Mouse (Mus musculus): ENCODE results near the gene Nop14. TPM values are rescaled to one million over a fixed set of nuclear protein-coding genes. Genes with fewer than 3 reads are reported as not detected.

The Nop14 gene
- 21.2 and 22.8 TPM in 2 replicates for polyA plus RNA-seq (2014; fragmentation: Nextera tagmentation; extraction: Ambion mirVana)

DNA sequence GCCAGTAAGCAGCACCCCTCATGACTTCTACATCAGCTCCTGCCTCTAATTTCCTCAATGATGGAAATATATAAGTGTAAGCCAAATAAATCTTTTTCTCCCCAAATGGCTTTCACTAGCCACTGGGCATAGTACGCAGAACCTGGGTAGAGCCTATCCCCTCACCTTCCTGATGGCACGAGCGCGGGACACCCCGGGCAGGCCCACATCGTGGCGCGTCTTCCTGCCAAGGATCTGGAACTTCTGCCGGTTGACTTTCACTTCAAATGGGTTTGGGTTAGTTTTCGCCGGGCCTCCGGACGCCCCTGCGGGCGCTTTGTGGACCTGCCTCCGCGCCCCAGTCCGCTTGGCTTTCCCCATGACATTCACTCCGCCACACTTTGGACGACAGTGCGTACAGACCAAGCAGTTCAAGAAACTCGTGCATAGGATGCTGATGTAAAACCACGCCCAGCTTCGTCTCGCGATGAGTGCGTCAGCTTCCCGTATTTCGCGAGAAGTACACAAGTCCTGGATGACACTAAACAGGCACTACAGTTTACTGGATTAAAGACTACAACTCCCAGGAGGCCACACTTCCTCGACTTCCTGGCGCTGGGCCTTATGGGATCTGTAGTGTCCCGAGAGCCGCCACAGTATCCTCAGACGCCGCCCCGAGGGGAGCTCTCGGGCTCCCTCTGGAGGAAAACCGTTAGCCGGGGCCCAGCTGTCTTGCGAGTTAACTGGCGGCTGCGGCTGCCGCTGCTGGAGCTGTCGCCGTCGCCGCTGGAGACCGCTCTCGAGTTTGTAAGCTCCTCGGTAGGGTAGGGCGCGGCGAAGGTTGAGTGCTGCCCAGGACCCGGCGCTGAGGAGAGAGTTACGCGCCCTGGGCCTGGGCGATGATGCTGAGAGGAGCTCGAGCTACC is at the start of gene Nop14, which contains the start of gene Grk4:
Nop14 (minus strand) TSS at position 463 of the 905 bp plus-strand sequence.
Grk4 (plus strand) TSS at position 694 of the 905 bp plus-strand sequence.
- peak; percentile 100 for ATAC-seq (ENCODE audit: low read depth)
- under 1% methylated on average over 60 of the region's 60 CpGs for WGBS
- Histone ChIP-seq H3K27me3 (ENCODE audit: control insufficient read depth, insufficient read depth, low read length) (no peaks in the 10 kb centered on the region), H3K4me3 (ENCODE audit: low read depth, low read length) (peak within 1 kb of the TSS; percentile 71), H3K27ac (ENCODE audit: low read depth, low read length) (peak within 1 kb of the TSS; percentile 81), H3K36me3 (ENCODE audit: control insufficient read depth, insufficient read depth, low read length) (peaks cover 14% of the 10 kb centered on the region), H3K9ac (replicated peaks; ENCODE audit: low read depth, low read length) (peak within 1 kb of the TSS; percentile 66), H3K4me1 (ENCODE audit: control insufficient read depth, insufficient read depth, low read length) (peaks cover 8% of the 10 kb centered on the region), H3K9me3 (ENCODE audit: control insufficient read depth, low read length) (no peaks in the 10 kb centered on the region), H3K4me2 (ENCODE audit: low read depth, low read length) (peak within 1 kb of the TSS; percentile 68)

DNA sequence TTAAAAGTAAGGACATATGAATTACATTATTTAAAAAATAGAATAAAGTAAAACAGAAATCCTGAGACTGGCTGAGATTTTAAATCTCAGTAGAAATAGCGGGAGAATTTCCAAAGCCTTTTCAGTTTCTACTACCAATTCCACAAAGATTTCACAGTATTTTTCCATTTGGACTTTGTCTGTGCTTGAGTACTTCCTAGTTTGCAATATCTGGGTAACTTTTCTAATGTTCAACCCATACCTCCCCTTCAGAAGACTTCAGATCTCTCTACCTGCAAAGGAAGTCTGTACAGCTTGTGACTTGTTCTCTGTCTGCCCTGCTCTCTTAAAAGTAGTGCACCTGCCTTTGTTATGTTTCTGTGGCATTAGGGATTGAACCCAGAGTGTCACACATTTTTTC is 48.5 kb upstream of the Nop14 start:
- no peak for ATAC-seq (ENCODE audit: low read depth)
- Histone ChIP-seq H3K4me1 (ENCODE audit: control insufficient read depth, insufficient read depth, low read length) (no peaks in the 10 kb centered on the region), H3K27me3 (ENCODE audit: control insufficient read depth, insufficient read depth, low read length) (no peaks in the 10 kb centered on the region), H3K9ac (replicated peaks; ENCODE audit: low read depth, low read length) (no peak overlapping the region), H3K9me3 (ENCODE audit: control insufficient read depth, low read length) (no peaks in the 10 kb centered on the region), H3K27ac (ENCODE audit: low read depth, low read length) (no peak overlapping the region), H3K36me3 (ENCODE audit: control insufficient read depth, insufficient read depth, low read length) (no peaks in the 10 kb centered on the region), H3K4me3 (ENCODE audit: low read depth, low read length) (no peak overlapping the region), H3K4me2 (ENCODE audit: low read depth, low read length) (no peak overlapping the region)
- 89% methylated on average over 1 of the region's 1 CpGs for WGBS

DNA sequence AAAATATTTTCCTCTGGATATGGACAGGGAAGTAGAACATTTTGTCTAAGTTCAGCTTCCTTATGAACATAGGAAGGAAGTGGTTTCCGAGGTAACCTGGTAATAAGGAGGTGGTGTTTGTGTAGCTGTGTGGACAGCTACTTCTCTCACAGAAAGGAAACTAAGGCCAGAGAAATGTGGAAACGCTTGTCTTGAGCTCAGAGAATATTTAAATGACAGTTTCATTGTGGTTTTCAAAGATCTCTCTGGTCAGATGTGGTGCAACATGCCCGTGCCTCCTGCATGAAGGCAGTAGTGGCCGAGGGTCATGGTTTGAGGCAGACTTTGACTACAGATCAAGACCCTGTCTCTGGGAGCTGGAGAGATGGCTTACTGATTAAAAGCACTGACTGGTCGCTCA is 35.6 kb upstream of the Nop14 start:
- H3K9ac ChIP-seq (replicated peaks; ENCODE audit: low read depth, low read length): no peak overlapping the region
- no peak overlapping the region for H3K27ac ChIP-seq (ENCODE audit: low read depth, low read length)
- H3K4me3 ChIP-seq (ENCODE audit: low read depth, low read length): no peak overlapping the region
- no peak for ATAC-seq (ENCODE audit: low read depth)
- H3K27me3 ChIP-seq (ENCODE audit: control insufficient read depth, insufficient read depth, low read length): no peaks in the 10 kb centered on the region
- WGBS: 81% methylated on average over 5 of the region's 5 CpGs
- H3K4me2 ChIP-seq (ENCODE audit: low read depth, low read length): no peak overlapping the region
- no peaks in the 10 kb centered on the region for H3K9me3 ChIP-seq (ENCODE audit: control insufficient read depth, low read length)
- H3K36me3 ChIP-seq (ENCODE audit: control insufficient read depth, insufficient read depth, low read length): no peaks in the 10 kb centered on the region
- no peaks in the 10 kb centered on the region for H3K4me1 ChIP-seq (ENCODE audit: control insufficient read depth, insufficient read depth, low read length)

DNA sequence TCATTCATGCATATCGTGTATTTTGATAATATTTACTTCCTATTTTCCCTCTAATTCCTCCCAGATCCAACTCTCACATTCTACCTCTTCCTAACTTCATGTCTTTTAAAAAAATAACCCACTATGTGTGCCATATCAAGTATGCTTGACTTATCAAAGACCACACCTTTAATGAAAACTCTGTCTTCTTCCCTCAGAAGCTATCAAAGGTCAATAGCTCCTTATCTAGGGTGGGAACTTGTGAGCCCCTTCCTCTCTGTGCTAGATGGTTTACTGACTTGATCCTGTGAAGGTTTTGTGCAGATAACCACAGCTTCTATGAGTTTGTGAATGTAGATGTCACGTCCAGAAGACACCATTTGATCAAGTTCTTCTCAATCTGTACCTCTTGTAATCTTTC is 32.8 kb upstream of the Nop14 start:
- no peaks in the 10 kb centered on the region for H3K4me1 ChIP-seq (ENCODE audit: control insufficient read depth, insufficient read depth, low read length)
- no peak overlapping the region for H3K27ac ChIP-seq (ENCODE audit: low read depth, low read length)
- no peak for ATAC-seq (ENCODE audit: low read depth)

DNA sequence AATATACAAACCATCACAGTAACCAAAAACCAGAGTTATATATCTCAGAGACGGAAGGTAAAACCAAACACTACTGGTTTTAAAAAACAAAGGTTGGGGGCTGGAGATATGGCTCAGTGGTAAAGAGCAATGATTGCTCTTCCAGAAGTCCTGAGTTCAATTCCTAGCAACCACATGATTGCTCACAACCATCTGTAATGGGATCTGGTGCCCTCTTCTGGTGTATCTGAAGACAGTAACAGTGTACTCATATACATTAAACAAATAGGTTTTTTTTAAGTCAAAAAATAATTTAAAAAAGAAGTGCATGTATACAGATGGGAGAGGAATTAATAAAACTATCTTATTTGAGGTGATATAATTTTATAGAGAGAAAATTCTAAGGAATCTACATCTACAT is 29.9 kb upstream of the Nop14 start:
- Histone ChIP-seq H3K9ac (replicated peaks; ENCODE audit: low read depth, low read length) (no peak overlapping the region), H3K36me3 (ENCODE audit: control insufficient read depth, insufficient read depth, low read length) (no peaks in the 10 kb centered on the region), H3K9me3 (ENCODE audit: control insufficient read depth, low read length) (no peaks in the 10 kb centered on the region), H3K4me2 (ENCODE audit: low read depth, low read length) (no peak overlapping the region), H3K27ac (ENCODE audit: low read depth, low read length) (no peak overlapping the region), H3K4me1 (ENCODE audit: control insufficient read depth, insufficient read depth, low read length) (no peaks in the 10 kb centered on the region), H3K4me3 (ENCODE audit: low read depth, low read length) (no peak overlapping the region), H3K27me3 (ENCODE audit: control insufficient read depth, insufficient read depth, low read length) (no peaks in the 10 kb centered on the region)
- WGBS: 97% methylated on average over 1 of the region's 1 CpGs
- ATAC-seq (ENCODE audit: low read depth): no peak

More for the DNA sequence above, 32.8 kb upstream of the Nop14 start:
- Histone ChIP-seq H3K27me3 (ENCODE audit: control insufficient read depth, insufficient read depth, low read length) (no peaks in the 10 kb centered on the region), H3K36me3 (ENCODE audit: control insufficient read depth, insufficient read depth, low read length) (no peaks in the 10 kb centered on the region), H3K4me3 (ENCODE audit: low read depth, low read length) (no peak overlapping the region), H3K9me3 (ENCODE audit: control insufficient read depth, low read length) (no peaks in the 10 kb centered on the region), H3K9ac (replicated peaks; ENCODE audit: low read depth, low read length) (no peak overlapping the region), H3K4me2 (ENCODE audit: low read depth, low read length) (no peak overlapping the region)
- 73% methylated on average over 2 of the region's 2 CpGs for WGBS

DNA sequence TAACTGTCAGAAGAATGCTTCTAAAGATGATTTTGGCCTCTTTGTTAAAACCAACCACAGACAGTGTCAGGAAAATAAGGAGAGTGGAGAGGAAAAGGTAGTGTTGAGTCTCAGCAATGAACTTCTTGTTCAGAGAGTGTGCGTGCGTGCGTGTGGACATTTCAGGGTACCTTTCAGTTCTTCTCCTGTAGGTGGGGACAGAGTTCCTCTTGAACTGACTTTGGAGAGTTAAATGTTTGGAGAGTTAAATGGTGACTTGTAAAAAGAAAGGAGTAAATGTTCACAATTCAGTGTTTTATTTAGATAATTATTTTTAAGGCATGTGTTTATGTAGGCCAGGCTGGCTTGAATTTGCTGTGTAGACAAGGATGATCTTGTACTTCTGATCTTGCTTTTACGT is 10.3 kb upstream of the Nop14 start:
- H3K4me3 ChIP-seq (ENCODE audit: low read depth, low read length): no peak overlapping the region
- H3K4me1 ChIP-seq (ENCODE audit: control insufficient read depth, insufficient read depth, low read length): no peaks in the 10 kb centered on the region
- H3K9me3 ChIP-seq (ENCODE audit: control insufficient read depth, low read length): no peaks in the 10 kb centered on the region
- ATAC-seq (ENCODE audit: low read depth): no peak
- no peak overlapping the region for H3K9ac ChIP-seq (replicated peaks; ENCODE audit: low read depth, low read length)
- 75% methylated on average over 4 of the region's 4 CpGs for WGBS
- no peak overlapping the region for H3K27ac ChIP-seq (ENCODE audit: low read depth, low read length)
- H3K36me3 ChIP-seq (ENCODE audit: control insufficient read depth, insufficient read depth, low read length): no peaks in the 10 kb centered on the region
- H3K27me3 ChIP-seq (ENCODE audit: control insufficient read depth, insufficient read depth, low read length): no peaks in the 10 kb centered on the region
- H3K4me2 ChIP-seq (ENCODE audit: low read depth, low read length): no peak overlapping the region

DNA sequence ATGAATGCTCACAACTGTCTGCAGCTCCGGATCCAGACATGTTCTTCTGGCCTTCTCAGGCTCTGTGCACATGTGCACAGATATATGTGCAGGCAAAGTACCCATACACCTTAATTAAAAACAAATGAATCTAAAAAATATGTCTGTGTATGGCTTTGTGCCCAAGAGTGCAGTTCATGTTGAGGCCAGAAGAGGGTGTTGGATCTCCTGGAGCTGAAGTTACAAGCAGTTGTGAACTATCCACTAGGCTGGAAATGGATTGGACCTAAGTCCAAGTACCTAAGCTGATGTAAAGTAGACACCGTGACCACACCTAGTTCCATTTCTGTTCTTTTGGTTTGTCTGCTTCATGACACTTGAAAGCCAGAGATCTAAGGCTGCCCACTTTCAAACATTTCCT is 9.5 kb upstream of the Nop14 start:
- Histone ChIP-seq H3K4me3 (ENCODE audit: low read depth, low read length) (no peak overlapping the region), H3K36me3 (ENCODE audit: control insufficient read depth, insufficient read depth, low read length) (no peaks in the 10 kb centered on the region), H3K9ac (replicated peaks; ENCODE audit: low read depth, low read length) (no peak overlapping the region), H3K4me2 (ENCODE audit: low read depth, low read length) (no peak overlapping the region), H3K9me3 (ENCODE audit: control insufficient read depth, low read length) (no peaks in the 10 kb centered on the region), H3K4me1 (ENCODE audit: control insufficient read depth, insufficient read depth, low read length) (no peaks in the 10 kb centered on the region), H3K27me3 (ENCODE audit: control insufficient read depth, insufficient read depth, low read length) (no peaks in the 10 kb centered on the region), H3K27ac (ENCODE audit: low read depth, low read length) (no peak overlapping the region)
- ATAC-seq (ENCODE audit: low read depth): no peak
- 82% methylated on average over 2 of the region's 2 CpGs for WGBS

DNA sequence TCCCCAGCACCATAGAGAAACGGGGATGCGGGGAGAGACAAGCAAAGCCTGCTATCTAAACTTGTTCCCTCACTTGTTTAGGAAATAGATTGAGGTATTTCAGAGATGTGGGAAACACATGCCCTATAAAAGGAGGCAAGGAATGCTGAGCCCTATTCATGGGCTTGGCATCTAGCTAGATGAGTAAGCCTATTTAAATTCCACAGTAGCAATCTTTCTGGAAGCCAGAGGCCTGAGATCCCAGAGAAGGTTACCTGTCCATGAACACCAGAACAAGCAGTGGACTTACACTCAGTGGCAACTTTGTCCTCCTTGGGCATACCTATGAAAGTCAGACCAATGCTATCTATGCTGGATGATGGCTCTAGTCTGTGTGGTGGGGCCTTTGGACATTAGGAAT is 3.3 kb upstream of the Nop14 start:
- Histone ChIP-seq H3K4me2 (ENCODE audit: low read depth, low read length) (no peak overlapping the region), H3K27ac (ENCODE audit: low read depth, low read length) (no peak overlapping the region), H3K27me3 (ENCODE audit: control insufficient read depth, insufficient read depth, low read length) (no peaks in the 10 kb centered on the region), H3K4me1 (ENCODE audit: control insufficient read depth, insufficient read depth, low read length) (peaks cover 8% of the 10 kb centered on the region), H3K36me3 (ENCODE audit: control insufficient read depth, insufficient read depth, low read length) (no peaks in the 10 kb centered on the region), H3K9ac (replicated peaks; ENCODE audit: low read depth, low read length) (no peak overlapping the region), H3K4me3 (ENCODE audit: low read depth, low read length) (no peak overlapping the region), H3K9me3 (ENCODE audit: control insufficient read depth, low read length) (no peaks in the 10 kb centered on the region)
- 98% methylated on average over 2 of the region's 2 CpGs for WGBS
- no peak for ATAC-seq (ENCODE audit: low read depth)

DNA sequence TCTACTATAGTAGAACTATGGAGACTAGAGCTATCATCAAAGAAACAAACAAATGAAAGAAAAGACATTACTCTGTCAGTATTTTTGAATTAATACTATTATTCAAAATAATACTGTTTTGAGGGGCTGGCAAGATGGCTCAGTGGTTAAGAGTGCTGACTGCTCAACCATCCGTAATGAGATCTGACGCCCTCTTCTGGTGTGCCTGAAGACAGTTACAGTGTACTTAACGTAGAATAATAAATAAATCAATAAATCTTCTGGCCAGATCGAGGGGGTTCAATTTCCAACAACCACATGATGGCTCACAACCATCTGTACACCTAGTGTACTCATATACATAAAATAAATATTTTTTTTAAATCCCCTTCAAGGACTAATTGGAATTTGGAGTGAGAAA is 2.0 kb upstream of the Nop14 start:
- H3K36me3 ChIP-seq (ENCODE audit: control insufficient read depth, insufficient read depth, low read length): peaks cover 4% of the 10 kb centered on the region; the same call in 1 of the 2 replicates
- no peak overlapping the region for H3K4me3 ChIP-seq (ENCODE audit: low read depth, low read length)
- no peaks in the 10 kb centered on the region for H3K9me3 ChIP-seq (ENCODE audit: control insufficient read depth, low read length)
- ATAC-seq (ENCODE audit: low read depth): no peak
- no peak overlapping the region for H3K9ac ChIP-seq (replicated peaks; ENCODE audit: low read depth, low read length)
- H3K4me1 ChIP-seq (ENCODE audit: control insufficient read depth, insufficient read depth, low read length): peaks cover 8% of the 10 kb centered on the region
- no peak overlapping the region for H3K4me2 ChIP-seq (ENCODE audit: low read depth, low read length)
- H3K27ac ChIP-seq (ENCODE audit: low read depth, low read length): no peak overlapping the region
- WGBS: 84% methylated on average over 4 of the region's 4 CpGs
- no peaks in the 10 kb centered on the region for H3K27me3 ChIP-seq (ENCODE audit: control insufficient read depth, insufficient read depth, low read length)

Measured in neural tube, embryonic 14.5 days (tissue).